Comparison of ENCODE assay signal across 7 mouse cellular contexts in the genomic region with DNA sequence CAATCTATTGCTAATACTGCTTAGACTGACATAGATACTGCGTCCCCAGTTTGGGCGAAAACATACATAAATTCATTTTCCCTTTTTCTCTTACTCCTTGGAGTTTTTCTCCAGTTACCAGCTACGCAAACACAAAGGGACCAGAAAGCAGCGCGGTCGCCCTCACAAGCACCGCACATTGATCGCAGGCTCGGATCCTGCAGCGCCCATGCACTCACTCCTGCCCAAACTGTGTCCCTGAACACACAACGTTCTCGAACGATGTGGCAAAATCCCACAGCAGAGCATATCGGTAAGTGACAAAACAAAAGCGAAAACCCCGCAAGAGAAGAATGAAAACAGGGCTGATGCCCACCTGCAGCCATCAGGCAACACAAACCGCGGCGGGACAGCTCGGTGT. TPM values are rescaled to one million over a fixed set of nuclear protein-coding genes. Genes with fewer than 3 reads are reported as not detected.
DNase-seq lines count a peak whose midpoint lies in the region; ATAC-seq and TF ChIP-seq lines count a peak whose summit lies in the region.

No protein-coding gene starts in this region.

- under 1% methylated on average over 20 of the region's 20 CpGs for WGBS in limb, embryonic 13.5 days
- WGBS in neural tube, embryonic 12.5 days, result under 1% methylated on average over 20 of the region's 20 CpGs

- TF ChIP-seq POLR2A in bone marrow macrophage, adult 2 months (IDR thresholded peaks at IDR 0.05; ENCODE audit: borderline replicate concordance, low read depth, low read length), result no peak

- peak overlapping the region; percentile 61 for H3K4me2 ChIP-seq in limb, embryonic 13.5 days (replicated peaks)
- H3K4me2 ChIP-seq in neural tube, embryonic 12.5 days (replicated peaks), result peak overlapping the region; percentile 58

- peak; percentile 17 to 28 for DNase-seq in left cerebral cortex, postnatal 14 days (ENCODE audit: low spot score in 2 of 2)
- no peak for DNase-seq in left cerebral cortex, adult 9 months (ENCODE audit: low spot score in 2 of 2)
- DNase-seq in thymus, adult 18-20 months, result no peak

- peak overlapping the region; percentile 76 for H3K9ac ChIP-seq in limb, embryonic 13.5 days
- peak overlapping the region; percentile 66 for H3K9ac ChIP-seq in neural tube, embryonic 12.5 days

- no peak for TF ChIP-seq CTCF in bone marrow macrophage, adult 2 months (IDR thresholded peaks at IDR 0.05; ENCODE audit: low read depth, low read length)

- no peak overlapping the region; the same call in 1 of the 2 replicates for H3K27ac ChIP-seq in bone marrow macrophage, adult 2 months (ENCODE audit: insufficient read depth, low read depth, low read length)
- H3K27ac ChIP-seq in limb, embryonic 13.5 days, result peak overlapping the region; percentile 22; the same call in 1 of the 2 replicates
- no peak overlapping the region for H3K27ac ChIP-seq in neural tube, embryonic 12.5 days

- H3K4me1 ChIP-seq in bone marrow macrophage, adult 2 months (ENCODE audit: control insufficient read depth, insufficient read depth, low read length), result no peaks in the 10 kb centered on the region
- peaks cover 5% of the 10 kb centered on the region; the same call in 1 of the 2 replicates for H3K4me1 ChIP-seq in limb, embryonic 13.5 days
- H3K4me1 ChIP-seq in neural tube, embryonic 12.5 days, result no peaks in the 10 kb centered on the region

- intact Hi-C loops in left cerebral cortex, postnatal 14 days (cut with DNase I), result no loop called here

- H3K36me3 ChIP-seq in limb, embryonic 13.5 days, result peaks cover 17% of the 10 kb centered on the region
- peaks cover 11% of the 10 kb centered on the region for H3K36me3 ChIP-seq in neural tube, embryonic 12.5 days

- peak overlapping the region; percentile 77 for H3K4me3 ChIP-seq in bone marrow macrophage, adult 2 months (ENCODE audit: insufficient read depth, low read length)
- H3K4me3 ChIP-seq in limb, embryonic 13.5 days, result peak overlapping the region; percentile 60
- peak overlapping the region; percentile 62 for H3K4me3 ChIP-seq in neural tube, embryonic 12.5 days

- H3K9me3 ChIP-seq in limb, embryonic 13.5 days, result no peaks in the 10 kb centered on the region
- peaks cover 10% of the 10 kb centered on the region; the same call in 1 of the 2 replicates for H3K9me3 ChIP-seq in neural tube, embryonic 12.5 days

- peak; percentile 69 for ATAC-seq in erythroid progenitor cell, adult 5-6 weeks (replicated peaks; ENCODE audit: low FRiP score, poor library complexity, severe bottlenecking)
- ATAC-seq in limb, embryonic 13.5 days (ENCODE audit: low FRiP score, low read depth), result peak; percentile 70
- ATAC-seq in neural tube, embryonic 12.5 days (ENCODE audit: low FRiP score, low read depth), result peak; percentile 78

- no peaks in the 10 kb centered on the region for H3K27me3 ChIP-seq in limb, embryonic 13.5 days
- H3K27me3 ChIP-seq in neural tube, embryonic 12.5 days (replicated peaks), result no peaks in the 10 kb centered on the region

RNA-seq across cellular contexts. Expression of a gene that starts 0.4 kb away (rescaled TPM):
- 10 to 100 TPM; 16.4 to 19.0 TPM for total RNA-seq in left cerebral cortex, postnatal 14 days (2021)
- polyA plus RNA-seq in bone marrow macrophage, adult 2 months (2012; ENCODE audit: insufficient read depth, insufficient read length, missing spikeins), result 4.2 and 6.1 TPM in 2 replicates
- 15.1 and 15.5 TPM in 2 replicates for total RNA-seq in erythroid progenitor cell, adult 5-6 weeks (2015; ENCODE audit: low replicate concordance)
- 1.7 and 12.8 TPM in 2 replicates for total RNA-seq in erythroid progenitor cell, adult 5-6 weeks (2017; ENCODE audit: low replicate concordance)
- polyA plus RNA-seq in limb, embryonic 13.5 days (2015; fragmentation: Nextera tagmentation; extraction: Ambion mirVana), result 12.9 and 14.9 TPM in 2 replicates
- 12.7 and 16.1 TPM in 2 replicates for polyA plus RNA-seq in neural tube, embryonic 12.5 days (2016; fragmentation: Nextera tagmentation; extraction: Ambion mirVana)

RNA-seq across cellular contexts. Expression of a gene that starts 57.3 kb away (rescaled TPM):
- not detected for total RNA-seq in left cerebral cortex, postnatal 14 days (2021)
- not detected in 2 replicates for polyA plus RNA-seq in bone marrow macrophage, adult 2 months (2012; ENCODE audit: insufficient read depth, insufficient read length, missing spikeins)
- not detected in 2 replicates for total RNA-seq in erythroid progenitor cell, adult 5-6 weeks (2015; ENCODE audit: low replicate concordance)
- total RNA-seq in erythroid progenitor cell, adult 5-6 weeks (2017; ENCODE audit: low replicate concordance), result not detected in 2 replicates
- not detected in 2 replicates for polyA plus RNA-seq in limb, embryonic 13.5 days (2015; fragmentation: Nextera tagmentation; extraction: Ambion mirVana)
- not detected in 2 replicates for polyA plus RNA-seq in neural tube, embryonic 12.5 days (2016; fragmentation: Nextera tagmentation; extraction: Ambion mirVana)

Comparison
In these comparisons a context has a peak if more than half of its experiments do, and no peak if none do; other contexts are left out.
1. DNase-seq: peak in left cerebral cortex, postnatal 14 days (2 of 2); none in left cerebral cortex, adult 9 months (0 of 2) and thymus, adult 18-20 months (0 of 2).
2. Peak in every context shown above with its lines, with median percentiles within 50 percentile points of each other: H3K4me3 ChIP-seq and ATAC-seq.